Mouse (Mus musculus): ENCODE measurements around the gene Lrrc17.

The Lrrc17 gene

DNA sequence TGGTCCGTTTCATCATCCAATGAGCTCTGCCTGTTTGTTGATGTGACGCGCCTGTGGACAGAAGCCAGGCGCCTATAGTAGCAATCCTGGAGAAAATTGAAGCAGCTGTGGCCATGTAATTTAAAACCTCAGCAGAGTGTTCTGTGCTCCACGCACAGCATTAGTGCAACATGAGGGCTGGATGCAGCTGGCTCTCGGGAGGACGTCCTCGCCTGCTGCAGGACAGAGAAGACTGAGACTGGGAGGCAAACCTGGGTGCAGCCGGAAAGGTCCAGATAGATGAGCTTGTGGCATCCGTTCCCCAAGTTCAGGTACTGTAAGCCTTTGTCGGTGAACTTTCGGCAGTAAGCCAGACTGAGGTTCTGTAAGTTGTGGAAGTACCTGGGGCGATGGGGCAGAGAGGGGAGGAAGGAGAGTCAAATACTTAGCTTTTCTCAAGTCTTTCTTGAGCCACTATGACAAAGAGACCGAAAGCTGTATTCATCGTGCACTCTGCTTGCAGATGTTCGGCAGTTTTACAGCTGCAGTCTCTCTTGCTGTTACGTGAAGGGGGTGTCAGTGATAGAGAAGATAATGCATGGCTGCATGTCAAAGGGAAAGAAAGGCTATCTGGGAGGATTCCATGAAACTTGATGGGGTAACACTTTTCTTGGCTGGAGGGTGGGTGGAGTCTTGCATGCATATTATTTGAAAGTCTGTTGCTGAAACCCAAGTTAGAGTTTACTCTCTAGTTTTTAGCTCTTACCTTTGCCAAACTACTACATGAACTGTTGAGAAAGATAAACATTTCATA is at the start of gene Lrrc17:
Gene Lrrc17, plus strand, starts transcription at position 151 of the 793 bp plus-strand sequence.
- no peak for DNase-seq (ENCODE audit: low spot score in 2 of 2)

DNA sequence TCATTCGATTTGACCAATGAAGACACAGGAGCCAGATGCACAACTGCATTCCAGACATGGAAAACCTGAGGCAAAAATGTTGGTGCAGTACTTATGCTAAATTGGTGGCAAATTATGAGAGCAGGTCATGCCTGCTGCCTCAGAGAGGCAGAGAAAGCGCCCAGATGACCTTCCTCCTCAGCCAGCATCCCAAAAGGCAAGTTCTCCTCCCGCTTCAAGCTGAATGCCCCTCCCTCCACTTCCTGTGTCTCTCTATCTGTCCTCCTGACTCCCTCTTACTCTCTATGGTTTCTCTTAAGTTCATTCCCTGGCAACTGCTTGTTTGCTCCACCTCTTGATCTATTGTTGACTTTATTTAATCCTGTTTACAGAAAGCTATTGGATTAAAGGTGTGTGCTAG is 48.6 kb upstream of the Lrrc17 start:
- no peak for DNase-seq (ENCODE audit: low spot score in 2 of 2)

DNA sequence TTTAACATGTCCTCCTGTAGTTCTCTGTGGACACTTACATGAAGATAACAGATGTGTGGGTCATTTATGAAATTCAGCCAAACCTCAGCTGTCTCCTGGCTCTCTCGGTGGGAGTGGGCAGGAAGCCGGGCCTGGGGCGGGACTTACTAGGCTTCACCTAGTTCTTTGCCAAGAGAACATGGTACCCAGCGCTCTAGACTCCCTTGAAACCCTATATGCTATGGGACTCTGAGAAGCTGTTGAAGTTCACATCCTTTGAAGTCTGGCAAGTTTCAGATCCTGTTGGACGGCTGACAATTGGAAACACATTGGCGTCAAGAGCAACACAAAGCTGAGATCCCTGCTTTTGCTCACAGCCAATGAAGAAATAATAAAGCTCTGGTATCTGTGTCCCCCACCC is 47.0 kb upstream of the Lrrc17 start:
- DNase-seq (ENCODE audit: low spot score in 2 of 2) = no peak

DNA sequence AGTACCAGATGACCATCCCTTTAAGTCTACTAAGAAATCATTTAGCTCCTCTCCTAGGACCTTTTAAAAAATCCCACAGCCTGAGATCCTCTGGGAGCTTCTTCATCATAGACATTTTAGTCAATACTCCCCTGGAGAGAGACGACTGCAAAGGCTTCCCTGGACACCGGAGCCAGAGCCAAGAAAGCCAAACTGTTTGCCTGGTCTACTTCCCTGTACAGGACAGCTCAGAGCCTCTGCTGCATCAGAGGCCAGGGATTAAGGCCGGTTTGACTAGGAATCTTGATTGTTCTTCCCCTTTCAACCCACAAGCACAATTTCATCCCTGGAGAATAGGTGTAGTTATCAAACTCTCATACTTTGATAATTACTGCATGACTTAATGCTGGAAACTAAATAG is 46.5 kb upstream of the Lrrc17 start:
- no peak for DNase-seq (ENCODE audit: low spot score in 2 of 2)

DNA sequence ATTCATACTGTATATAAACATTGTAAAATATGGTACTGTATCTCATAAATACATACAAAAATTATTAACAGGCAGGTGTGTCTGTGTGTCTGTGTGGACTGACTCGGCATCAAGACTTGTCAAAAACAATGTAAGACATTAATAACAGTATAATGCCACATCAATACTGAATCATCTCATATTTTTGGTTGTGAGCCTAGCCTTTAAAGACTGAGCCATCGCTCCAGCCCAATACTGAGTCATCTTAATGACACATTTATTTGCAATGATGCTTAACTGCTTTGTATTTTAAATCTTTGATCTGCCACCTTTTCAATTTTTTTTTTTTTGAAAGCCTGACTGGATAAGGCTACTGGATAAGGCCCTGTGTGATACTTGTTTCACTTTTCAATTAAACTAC is 44.9 kb upstream of the Lrrc17 start:
- DNase-seq (ENCODE audit: low spot score in 2 of 2) = no peak

DNA sequence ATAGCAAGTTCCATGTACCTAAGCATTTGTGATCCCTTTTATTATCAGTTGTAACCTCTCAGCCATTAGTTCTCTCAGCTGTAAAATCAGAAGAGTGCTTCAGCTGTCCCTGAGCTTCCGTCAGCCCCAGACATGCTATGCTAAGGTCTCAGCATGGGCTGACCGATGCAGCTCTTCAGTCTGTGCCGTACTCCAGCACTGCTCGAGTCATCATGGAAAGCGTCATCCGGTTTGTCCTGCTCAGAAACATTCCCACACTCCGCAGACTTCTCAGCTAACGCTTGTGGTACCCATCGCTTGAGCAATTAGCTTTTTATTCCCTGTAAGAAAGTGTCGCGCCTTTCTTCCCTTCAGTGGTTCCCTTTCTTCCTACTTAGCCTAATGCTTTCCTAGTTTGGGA is 44.4 kb upstream of the Lrrc17 start:
- no peak for DNase-seq (ENCODE audit: low spot score in 2 of 2)

DNA sequence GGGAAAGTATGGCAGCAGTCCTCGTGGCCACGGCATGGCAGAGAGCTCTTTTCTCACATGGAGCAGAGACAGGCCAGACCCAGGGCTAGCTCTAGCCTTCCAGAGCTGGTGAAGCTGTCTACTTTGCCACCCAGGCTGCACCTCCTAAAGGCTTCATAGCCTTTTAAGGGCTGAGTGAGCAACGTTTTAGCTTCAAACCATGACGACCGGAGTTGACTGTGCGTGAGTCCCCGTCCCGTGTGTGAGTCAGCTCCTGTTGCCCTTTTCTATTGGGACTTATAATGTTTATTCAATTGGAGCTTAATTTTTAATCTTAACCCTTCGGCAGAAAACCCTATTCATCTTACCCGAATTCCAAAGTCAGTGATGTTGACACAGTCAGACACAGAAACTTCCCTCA is 43.2 kb upstream of the Lrrc17 start:
- no peak for DNase-seq (ENCODE audit: low spot score in 2 of 2)

DNA sequence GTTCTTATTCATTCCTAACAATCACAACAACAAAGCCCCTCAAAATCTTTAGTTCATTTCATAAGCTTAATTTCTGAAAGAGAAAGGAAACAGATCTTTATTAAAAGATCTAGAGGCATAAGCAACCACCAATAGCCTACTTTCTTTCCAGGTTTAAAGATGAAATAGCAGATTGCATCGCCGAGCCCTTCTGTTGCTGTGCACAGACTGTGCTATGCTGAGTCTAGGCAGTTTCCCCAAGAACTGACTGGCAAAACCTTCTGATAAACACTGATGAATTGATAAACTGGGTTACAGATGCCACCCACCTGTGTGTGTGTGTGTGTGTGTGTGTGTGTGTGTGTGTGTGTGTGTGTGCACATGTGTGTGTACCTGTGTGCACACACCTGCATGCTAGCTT is 42.4 kb upstream of the Lrrc17 start:
- no peak for DNase-seq (ENCODE audit: low spot score in 2 of 2)

DNA sequence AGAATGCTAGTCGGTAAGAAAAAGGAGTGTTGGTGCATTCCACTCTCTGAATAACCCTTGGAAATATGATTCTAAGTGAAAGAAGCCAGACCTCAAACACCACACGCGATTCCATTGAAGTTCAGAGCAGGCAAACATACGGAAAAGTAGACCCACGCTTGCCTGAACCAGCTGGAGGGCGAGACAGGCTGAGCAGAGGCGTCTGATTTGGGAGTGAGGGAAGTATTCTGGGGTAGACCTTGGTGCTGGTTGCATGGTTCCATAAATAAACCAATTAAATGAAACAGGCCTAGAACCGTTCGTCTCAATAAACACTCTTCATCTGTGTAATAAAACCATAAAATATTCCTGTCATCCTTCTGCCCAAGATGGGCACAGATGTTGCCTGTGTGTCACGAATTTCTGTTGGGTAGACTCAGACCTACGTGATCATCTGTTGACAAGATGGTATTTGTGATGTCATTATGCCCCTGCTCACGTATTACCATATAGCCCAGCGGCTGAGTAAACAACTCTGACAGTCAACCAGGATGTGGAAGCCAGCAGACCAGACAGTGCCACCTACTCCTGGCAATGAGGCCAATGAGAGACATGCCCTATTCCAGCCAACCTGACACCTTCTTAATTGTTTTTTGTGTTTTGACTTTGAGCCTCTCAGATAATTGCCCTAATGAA is 40.3 kb upstream of the Lrrc17 start:
- no peak for DNase-seq (ENCODE audit: low spot score in 2 of 2)

DNA sequence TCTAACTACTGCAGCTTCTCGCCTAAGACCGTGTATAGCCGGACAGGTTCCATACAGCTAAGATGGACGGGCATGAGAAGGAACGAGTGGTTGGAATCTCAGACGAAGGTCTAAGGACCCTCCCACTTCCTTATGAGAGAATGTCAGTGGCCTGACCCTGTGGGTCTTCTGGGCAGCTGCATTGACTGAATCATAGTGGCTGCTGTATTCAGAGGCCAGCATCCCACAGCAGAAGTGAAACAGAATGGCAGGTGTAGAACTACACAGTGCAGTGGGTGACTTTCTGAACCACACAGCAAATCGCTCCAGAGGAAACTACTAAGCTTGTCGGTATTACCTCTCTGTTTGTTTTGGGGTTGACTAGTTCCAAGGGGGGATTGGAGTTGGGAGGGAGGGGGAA is 38.2 kb upstream of the Lrrc17 start:
- no peak for DNase-seq (ENCODE audit: low spot score in 2 of 2)

DNA sequence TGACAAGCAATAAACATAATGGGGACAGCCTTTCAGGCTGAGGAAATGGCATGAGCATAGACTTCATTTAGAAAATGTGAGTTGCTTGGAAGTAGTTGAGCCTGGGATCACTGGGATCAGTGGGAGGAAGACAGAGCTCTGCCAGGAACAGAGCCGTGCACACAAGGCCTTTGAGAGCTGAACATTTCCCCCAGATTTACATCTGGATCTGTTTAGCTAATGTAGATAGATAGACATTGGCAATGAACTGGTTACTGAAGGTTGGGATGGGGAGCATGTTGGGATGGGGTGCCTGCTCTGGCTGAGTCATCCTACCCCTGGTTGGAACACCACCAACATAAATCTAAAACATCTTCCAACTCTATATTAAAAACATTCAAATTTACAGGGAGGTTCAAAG is 36.5 kb upstream of the Lrrc17 start:
- DNase-seq (ENCODE audit: low spot score in 2 of 2) = no peak

DNA sequence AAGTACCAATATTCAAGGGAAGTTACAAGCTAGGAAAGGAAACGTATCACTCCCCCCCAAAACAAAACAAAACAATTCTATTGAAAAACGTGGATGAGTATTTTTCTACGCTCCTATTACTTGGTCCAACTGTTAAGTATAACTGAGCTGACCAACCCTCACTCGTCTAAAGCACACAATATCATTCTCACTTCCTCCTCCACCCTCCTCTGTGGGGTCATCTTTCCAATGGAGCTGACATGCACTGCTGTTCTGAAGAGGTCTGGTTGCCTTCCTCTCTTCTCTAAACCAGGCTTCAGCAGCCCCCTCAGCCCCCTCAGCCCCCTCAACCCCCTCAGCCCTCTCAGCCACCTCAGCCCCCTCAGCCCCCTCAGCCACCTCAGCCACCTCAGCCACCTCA is 33.6 kb upstream of the Lrrc17 start:
- DNase-seq (ENCODE audit: low spot score in 2 of 2) = no peak

DNA sequence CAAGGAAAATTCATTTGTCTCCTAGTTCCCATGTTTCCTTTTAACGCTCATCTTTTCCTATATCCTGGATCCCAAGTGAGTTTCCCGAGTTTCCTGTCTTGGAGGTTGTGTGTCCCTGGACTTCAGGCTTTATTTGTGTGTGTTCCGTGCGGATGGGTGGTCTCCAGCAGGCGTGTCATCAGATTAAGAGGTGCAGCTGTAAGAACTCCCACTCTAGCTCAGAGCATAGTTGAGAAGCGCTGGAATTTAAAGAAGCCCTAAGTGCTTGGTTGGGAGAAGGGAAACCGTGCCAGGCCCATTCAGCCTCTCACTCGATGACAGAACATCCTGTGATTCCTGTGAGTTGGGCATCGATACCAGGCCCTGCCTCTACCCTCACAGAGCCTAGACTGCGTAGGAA is 30.0 kb upstream of the Lrrc17 start:
- DNase-seq (ENCODE audit: low spot score in 2 of 2) = no peak

DNA sequence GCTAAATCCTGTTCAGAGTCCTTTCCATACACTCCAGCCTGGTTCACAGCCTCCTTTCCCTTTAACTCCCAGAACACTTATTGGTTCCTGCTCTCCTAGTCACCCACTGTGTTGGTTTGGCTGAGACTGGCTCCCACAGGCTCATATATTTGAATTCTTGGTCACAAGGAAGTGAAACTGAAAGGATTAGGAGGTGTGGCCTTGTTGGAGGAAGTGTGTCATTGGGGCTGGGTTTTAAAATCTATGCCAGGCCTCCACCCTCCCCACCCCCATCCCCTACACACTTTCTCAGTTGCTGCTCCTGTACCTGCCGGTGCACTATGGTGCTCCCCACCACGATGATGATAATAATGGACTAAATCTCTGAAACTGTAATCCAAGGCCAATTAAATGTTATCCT is 25.8 kb upstream of the Lrrc17 start:
- peak in 1 of 2 experiments; percentile 45 for DNase-seq (ENCODE audit: low spot score in 2 of 2)

DNA sequence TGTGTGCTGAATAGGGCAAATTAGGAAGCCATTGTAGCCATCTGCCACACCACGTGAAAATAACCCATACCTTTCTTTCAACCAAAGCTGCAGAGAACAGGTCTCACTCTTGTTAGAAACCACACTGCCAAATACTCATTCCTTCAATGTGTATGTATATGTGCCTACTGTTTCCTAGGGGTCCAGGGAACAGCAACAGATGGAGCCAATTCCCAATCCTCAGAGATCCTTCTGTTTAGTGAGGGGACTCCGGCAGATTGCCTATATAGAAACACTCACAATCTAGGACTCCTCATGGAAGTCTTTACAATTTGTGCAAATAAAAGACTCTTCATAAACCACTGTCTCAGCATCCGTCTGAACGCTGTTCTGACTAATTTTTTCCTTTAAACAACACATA is 25.2 kb upstream of the Lrrc17 start:
- no peak for DNase-seq (ENCODE audit: low spot score in 2 of 2)

DNA sequence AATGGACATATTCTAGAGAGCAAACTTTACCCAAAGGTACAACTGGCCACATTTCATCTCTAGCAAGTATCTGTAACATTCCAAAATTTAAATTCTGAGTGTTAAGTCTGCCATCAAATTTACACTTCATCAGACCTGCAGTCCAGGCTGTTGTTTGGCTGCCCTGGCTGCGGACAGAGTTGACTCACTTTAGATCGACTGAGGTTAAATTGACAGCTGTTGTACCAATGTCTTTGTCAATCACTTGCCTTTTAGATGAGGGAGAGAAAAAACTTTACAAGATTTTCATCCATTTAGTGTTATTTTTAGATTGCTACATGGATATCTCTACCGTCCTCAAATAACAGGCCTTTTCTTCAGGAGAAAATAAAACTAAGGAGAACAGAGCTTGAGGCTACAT is 24.2 kb upstream of the Lrrc17 start:
- DNase-seq (ENCODE audit: low spot score in 2 of 2) = no peak

DNA sequence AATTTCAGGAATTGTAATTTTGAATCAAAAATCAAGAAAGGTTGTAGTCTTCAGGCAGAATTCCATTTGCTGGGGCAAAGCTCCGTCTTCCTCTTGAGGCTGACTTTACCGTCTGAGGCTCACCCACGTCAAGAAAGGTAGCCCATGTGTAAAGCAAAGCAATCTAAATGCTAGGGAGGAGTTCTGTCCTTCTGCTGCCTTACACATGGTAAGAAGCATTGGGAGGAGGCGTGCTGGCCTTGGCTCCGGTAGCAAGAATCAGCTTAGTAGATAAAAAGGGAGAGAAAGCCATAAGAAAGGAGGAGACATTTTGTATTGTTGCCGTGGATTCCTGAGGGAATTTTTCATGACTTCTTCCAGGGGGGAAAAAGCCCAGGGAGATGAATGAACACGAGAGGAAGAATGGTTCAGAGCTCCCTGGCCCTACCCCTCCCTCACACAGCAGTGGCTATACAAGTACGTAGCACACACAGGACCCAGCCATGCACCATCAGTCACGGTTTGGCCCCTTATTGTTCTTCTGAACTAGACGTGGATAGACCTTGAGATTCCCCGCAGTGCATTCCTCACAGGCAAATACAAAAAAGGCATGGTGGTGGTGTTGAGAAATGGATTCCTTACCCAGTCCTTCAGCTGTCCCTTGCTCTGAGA is 16.4 kb upstream of the Lrrc17 start:
- no peak for DNase-seq (ENCODE audit: low spot score in 2 of 2)

DNA sequence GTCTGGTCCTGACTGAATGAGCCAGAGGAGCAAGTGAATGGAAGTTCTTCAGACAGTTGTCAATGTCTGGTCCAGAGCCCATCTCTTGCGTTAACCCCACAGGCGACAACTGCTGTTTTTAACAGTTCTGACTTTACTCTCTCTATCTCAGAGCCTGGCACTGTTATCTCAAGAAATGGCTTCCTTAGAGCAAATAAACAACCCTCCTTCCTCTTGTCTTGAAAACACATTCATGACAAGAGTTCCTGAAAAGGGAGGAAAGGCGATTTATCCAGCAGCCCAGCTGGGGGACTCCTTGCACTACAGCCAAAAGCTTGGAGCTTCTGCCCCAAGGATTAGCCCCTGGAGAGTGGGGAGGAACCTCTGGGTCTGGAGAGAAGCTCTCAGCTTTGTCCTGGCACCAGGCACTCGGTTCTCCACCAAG is 15.9 kb upstream of the Lrrc17 start:
- DNase-seq (ENCODE audit: low spot score in 2 of 2) = no peak

DNA sequence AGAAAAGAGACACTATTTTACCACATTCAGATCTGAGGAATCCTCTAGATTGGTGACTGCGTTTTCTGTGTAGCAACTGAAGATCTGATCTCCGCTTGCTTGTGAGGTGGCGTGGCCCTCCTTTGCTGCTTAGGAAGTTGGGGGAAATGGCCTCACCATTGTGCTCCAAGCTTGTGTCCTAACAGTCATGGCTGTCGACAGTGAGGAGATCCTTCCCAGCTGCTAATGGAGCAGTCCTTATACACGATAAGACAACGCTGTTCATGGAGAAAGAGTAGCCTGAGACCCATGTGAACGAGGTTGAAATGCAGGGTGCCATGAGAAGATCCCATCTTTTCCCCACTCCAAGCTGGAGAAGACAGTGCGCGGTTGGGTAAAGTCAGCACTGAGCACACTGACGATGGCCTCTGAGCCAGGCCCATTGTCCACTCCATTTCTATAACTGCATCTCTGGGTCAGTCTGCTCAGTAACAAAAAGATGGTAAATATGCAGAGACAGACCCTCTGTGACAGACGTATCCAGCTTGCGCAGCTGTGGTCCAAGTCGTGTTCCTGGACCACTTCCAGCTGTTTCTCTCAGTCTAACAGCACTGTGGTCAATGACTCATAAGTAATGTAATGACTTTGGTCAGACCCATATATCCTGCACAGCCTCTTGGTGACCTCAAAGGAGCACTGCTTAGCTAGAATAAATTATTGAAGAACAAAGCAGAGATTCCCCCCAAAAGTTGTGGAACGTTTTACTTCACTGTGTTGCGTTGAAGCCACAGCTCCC is 15.1 kb upstream of the Lrrc17 start:
- no peak for DNase-seq (ENCODE audit: low spot score in 2 of 2)

DNA sequence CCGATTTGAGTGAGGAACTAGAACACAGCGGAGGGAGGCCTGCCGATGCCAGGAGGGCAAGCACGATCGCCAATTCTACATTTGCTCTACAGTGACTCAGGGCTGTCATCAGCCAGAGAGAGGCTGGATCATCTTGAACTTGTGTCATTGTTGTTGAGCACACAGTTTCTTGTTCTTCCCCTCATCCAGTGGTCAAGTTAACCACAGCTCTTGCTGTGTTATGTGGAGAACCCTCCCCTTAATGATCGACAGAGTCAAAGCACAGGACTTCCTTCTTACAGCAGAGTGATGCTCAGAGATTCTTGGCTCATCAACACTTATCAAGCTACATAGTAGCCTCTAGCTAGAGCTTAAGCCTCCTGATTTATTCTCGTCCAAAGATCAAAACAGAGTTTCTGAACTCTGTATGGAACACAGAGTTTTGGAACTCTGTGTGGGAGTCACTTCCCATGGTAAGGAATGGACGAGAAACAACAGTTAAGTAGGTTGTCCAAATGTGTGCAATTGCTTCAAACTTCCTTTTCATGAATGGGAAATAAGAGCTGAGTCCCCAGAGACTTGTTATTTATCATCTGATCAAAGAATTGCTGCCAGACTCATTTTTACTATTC is 14.1 kb upstream of the Lrrc17 start:
- no peak for DNase-seq (ENCODE audit: low spot score in 2 of 2)

DNA sequence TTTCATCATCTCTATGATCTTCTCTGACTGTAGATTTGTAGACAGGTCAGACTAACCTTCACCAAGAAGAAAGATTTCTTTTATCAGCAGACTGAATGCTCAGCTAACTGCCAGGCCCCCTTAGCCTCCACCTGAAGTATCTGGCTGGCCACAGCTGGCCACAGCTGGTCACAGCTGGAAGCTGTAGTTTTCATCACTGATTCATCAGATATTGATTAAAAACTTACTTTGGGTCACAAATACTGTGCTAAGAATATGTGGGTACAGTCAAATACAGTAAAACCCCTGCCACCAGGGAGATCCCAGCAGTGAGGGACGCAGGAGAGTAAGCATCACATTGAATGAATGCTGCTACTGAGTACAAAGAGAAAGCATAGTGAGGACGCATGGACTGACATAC is 11.2 kb upstream of the Lrrc17 start:
- DNase-seq (ENCODE audit: low spot score in 2 of 2) = no peak

DNA sequence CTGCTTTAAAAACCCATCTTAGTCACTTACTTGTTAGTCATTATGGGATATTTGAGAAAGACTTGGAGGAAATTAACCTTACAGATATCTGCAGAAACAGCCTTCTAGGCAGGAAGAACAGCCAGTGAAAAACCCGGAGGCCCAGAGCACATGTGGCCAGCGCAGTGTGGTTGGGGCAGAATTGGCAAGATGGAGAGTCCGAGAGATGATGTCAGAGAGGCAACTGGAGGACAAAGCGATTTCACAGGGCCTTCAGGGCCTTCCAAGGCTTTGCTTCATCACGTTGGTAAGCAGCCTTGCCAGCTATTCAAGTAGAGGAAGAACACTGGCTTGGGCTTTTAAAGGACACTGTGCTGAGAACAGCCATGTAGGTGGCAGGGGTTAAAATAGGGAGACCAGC is 10.4 kb upstream of the Lrrc17 start:
- no peak for DNase-seq (ENCODE audit: low spot score in 2 of 2)

Measured in natural killer cell, adult 2 months (primary cell).